Mouse (Mus musculus): ENCODE data around the gene Apol7a. TPM values are rescaled to one million over a fixed set of nuclear protein-coding genes. Genes with fewer than 3 reads are reported as not detected.

Gene Apol7a
- polyA plus RNA-seq, 1 experiment: 0.19 TPM

GRCm38 (mm10) chr15:77368148-77368547 is 30.8 kb downstream of the Apol7a start:
- no peak overlapping the region for H3K27ac ChIP-seq (ENCODE audit: control insufficient read depth, insufficient read depth, low read length)
- under 1% methylated on average over 13 of the region's 13 CpGs for WGBS

DNA sequence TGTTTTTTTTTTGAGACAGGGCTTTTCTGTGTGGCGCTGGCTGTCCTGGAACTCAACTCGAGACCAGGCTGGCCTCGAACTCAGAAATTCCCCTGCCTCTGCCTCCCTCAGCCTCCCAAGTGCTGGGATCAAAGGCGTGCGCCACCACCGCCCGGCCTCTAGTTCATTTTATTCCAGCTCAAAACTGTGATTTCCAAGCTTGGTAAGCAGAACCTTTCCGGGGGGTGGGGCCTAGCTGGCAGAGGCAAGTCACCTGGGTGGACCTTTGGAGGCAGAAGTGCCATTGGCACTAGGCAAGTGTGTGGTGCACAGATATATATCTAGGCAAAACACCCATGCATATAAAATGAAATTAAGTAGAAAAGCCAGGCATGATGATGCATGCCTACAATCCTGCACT is 31.4 kb downstream of the Apol7a start:
- DNase-seq: no peak
- WGBS: 48% methylated on average over 8 of the region's 8 CpGs
- TF ChIP-seq POLR2A (IDR thresholded peaks at IDR 0.05; ENCODE audit: control insufficient read depth, extremely low read depth, insufficient read depth, low read length, poor library complexity) (no peak), CTCF (IDR thresholded peaks at IDR 0.05; ENCODE audit: borderline replicate concordance, control insufficient read depth, extremely low read depth, insufficient read depth, low read length, poor library complexity) (no peak)
- Histone ChIP-seq H3K27me3 (ENCODE audit: control insufficient read depth, insufficient read depth, low read length) (no peaks in the 10 kb centered on the region), H3K27ac (ENCODE audit: control insufficient read depth, insufficient read depth, low read length) (no peak overlapping the region), H3K4me3 (ENCODE audit: control insufficient read depth, insufficient read depth, low read length) (no peak overlapping the region), H3K4me1 (replicated peaks; ENCODE audit: control insufficient read depth, insufficient read depth, low read length) (no peaks in the 10 kb centered on the region), H3K36me3 (ENCODE audit: control insufficient read depth, insufficient read depth, low read length) (no peaks in the 10 kb centered on the region)

More at GRCm38 (mm10) chr15:77368148-77368547, 30.8 kb downstream of the Apol7a start:
- peak; percentile 85 for DNase-seq
- Histone ChIP-seq H3K36me3 (ENCODE audit: control insufficient read depth, insufficient read depth, low read length) (no peaks in the 10 kb centered on the region), H3K4me3 (ENCODE audit: control insufficient read depth, insufficient read depth, low read length) (no peak overlapping the region), H3K4me1 (replicated peaks; ENCODE audit: control insufficient read depth, insufficient read depth, low read length) (no peaks in the 10 kb centered on the region), H3K27me3 (ENCODE audit: control insufficient read depth, insufficient read depth, low read length) (no peaks in the 10 kb centered on the region)
- TF ChIP-seq CTCF (IDR thresholded peaks at IDR 0.05; ENCODE audit: borderline replicate concordance, control insufficient read depth, extremely low read depth, insufficient read depth, low read length, poor library complexity) (peak; percentile 90), POLR2A (IDR thresholded peaks at IDR 0.05; ENCODE audit: control insufficient read depth, extremely low read depth, insufficient read depth, low read length, poor library complexity) (no peak)

DNA sequence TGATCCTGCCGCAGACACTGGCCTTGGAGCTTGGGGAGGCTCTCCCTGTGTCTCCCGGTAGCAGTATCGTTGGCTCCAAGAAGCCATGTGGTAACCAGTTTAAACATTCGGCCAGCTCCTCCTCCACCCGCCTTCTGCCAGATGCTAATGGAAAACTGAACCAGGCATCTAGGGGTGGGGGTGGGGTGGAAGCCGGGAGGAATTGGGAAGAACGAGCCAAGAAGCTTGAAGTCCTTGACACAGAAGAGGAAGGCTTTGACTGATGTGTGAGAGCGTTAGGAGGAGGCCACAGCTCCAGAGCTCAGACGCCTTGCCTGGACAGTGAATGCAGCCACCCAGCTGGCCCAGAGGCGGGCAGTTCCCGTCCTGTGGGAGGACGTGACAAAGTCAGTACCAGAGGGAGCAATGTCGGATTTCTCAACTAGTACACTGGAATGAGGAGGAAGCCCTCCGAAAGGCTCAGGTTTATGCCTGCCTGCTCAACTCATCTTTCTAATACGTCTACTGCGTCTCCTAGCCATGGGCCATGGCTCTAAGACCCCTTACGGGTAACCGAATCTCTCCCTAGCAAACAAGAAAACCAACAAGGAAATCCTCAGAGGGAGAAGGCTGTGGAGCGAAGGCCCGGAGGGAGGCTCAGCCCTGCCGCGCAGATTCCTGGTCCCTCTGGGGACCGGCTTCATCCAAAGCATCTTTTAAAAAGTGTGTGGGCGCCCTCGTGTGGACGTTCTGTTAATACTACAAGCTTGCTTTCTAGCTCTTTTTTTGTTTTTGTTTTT is 32.0 kb downstream of the Apol7a start:
- Histone ChIP-seq H3K36me3 (ENCODE audit: control insufficient read depth, insufficient read depth, low read length) (no peaks in the 10 kb centered on the region), H3K27me3 (ENCODE audit: control insufficient read depth, insufficient read depth, low read length) (no peaks in the 10 kb centered on the region), H3K4me1 (replicated peaks; ENCODE audit: control insufficient read depth, insufficient read depth, low read length) (no peaks in the 10 kb centered on the region), H3K27ac (ENCODE audit: control insufficient read depth, insufficient read depth, low read length) (no peak overlapping the region), H3K4me3 (ENCODE audit: control insufficient read depth, insufficient read depth, low read length) (no peak overlapping the region)
- WGBS: 20% methylated on average over 26 of the region's 26 CpGs
- TF ChIP-seq CTCF (IDR thresholded peaks at IDR 0.05; ENCODE audit: borderline replicate concordance, control insufficient read depth, extremely low read depth, insufficient read depth, low read length, poor library complexity) (no peak), POLR2A (IDR thresholded peaks at IDR 0.05; ENCODE audit: control insufficient read depth, extremely low read depth, insufficient read depth, low read length, poor library complexity) (no peak)
- DNase-seq: peak; percentile 40

DNA sequence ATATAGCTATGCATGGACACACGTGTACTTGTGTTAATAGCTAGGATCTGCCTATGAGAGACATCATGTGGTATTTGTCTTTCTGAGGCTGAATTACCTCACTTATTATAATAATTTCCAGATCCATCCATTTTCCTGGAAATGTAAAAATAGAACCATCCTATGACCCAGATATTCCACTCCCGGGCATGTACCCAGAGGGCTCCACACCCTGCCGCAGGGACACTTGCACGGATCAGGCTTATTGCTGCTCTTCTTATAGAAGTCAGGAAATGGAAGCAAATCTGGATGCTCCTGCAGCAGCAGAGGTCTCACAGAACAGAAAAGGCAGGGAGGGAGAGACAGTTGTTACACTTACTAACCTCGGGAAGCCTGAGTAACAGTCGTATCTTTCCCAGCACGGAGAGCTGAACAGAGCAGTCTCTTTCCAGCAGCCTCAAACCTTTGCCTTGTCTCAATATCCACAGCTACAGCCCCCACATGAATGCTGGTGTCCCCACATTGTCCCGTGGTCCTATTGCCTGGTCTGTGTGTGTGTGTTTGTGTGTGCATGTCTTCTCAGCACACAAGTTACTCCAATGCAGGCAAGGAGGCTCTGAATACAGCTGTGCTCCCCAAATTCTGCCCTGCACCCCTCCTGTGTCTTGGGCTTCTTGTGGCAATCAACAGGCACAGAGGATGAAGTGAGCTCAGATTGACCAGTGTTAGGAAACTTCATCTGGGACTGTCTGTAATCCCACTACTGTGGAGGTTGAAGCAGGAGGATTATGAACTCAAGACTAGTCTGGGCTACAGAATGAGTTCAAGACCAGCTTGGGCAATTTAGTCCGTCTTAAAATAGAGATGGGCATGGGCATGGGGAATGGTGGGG is 33.0 kb downstream of the Apol7a start:
- Histone ChIP-seq H3K4me1 (replicated peaks; ENCODE audit: control insufficient read depth, insufficient read depth, low read length) (no peaks in the 10 kb centered on the region), H3K36me3 (ENCODE audit: control insufficient read depth, insufficient read depth, low read length) (no peaks in the 10 kb centered on the region), H3K4me3 (ENCODE audit: control insufficient read depth, insufficient read depth, low read length) (no peak overlapping the region), H3K27ac (ENCODE audit: control insufficient read depth, insufficient read depth, low read length) (no peak overlapping the region), H3K27me3 (ENCODE audit: control insufficient read depth, insufficient read depth, low read length) (no peaks in the 10 kb centered on the region)
- DNase-seq: no peak
- WGBS: 80% methylated on average over 9 of the region's 9 CpGs
- TF ChIP-seq POLR2A (IDR thresholded peaks at IDR 0.05; ENCODE audit: control insufficient read depth, extremely low read depth, insufficient read depth, low read length, poor library complexity): no peak

- Histone ChIP-seq H3K36me3 (ENCODE audit: control insufficient read depth, insufficient read depth, low read length) (no peaks in the 10 kb centered on the region), H3K27me3 (ENCODE audit: control insufficient read depth, insufficient read depth, low read length) (no peaks in the 10 kb centered on the region), H3K27ac (ENCODE audit: control insufficient read depth, insufficient read depth, low read length) (no peak overlapping the region), H3K4me3 (ENCODE audit: control insufficient read depth, insufficient read depth, low read length) (no peak overlapping the region), H3K4me1 (replicated peaks; ENCODE audit: control insufficient read depth, insufficient read depth, low read length) (no peaks in the 10 kb centered on the region)
- WGBS: 41% methylated on average over 3 of the region's 3 CpGs
- no peak for DNase-seq
- TF ChIP-seq CTCF (IDR thresholded peaks at IDR 0.05; ENCODE audit: borderline replicate concordance, control insufficient read depth, extremely low read depth, insufficient read depth, low read length, poor library complexity) (no peak), POLR2A (IDR thresholded peaks at IDR 0.05; ENCODE audit: control insufficient read depth, extremely low read depth, insufficient read depth, low read length, poor library complexity) (no peak)
These were observed 34.9 kb downstream of the Apol7a start for GRCm38 (mm10) chr15:77364026-77364425.

- no peak overlapping the region for H3K4me3 ChIP-seq (ENCODE audit: control insufficient read depth, insufficient read depth, low read length)
- no peak overlapping the region for H3K27ac ChIP-seq (ENCODE audit: control insufficient read depth, insufficient read depth, low read length)
- H3K27me3 ChIP-seq (ENCODE audit: control insufficient read depth, insufficient read depth, low read length): no peaks in the 10 kb centered on the region
- no peaks in the 10 kb centered on the region for H3K4me1 ChIP-seq (replicated peaks; ENCODE audit: control insufficient read depth, insufficient read depth, low read length)
- TF ChIP-seq POLR2A (IDR thresholded peaks at IDR 0.05; ENCODE audit: control insufficient read depth, extremely low read depth, insufficient read depth, low read length, poor library complexity) (no peak), CTCF (IDR thresholded peaks at IDR 0.05; ENCODE audit: borderline replicate concordance, control insufficient read depth, extremely low read depth, insufficient read depth, low read length, poor library complexity) (no peak)
- DNase-seq: no peak
- 85% methylated on average over 6 of the region's 6 CpGs for WGBS
- no peaks in the 10 kb centered on the region for H3K36me3 ChIP-seq (ENCODE audit: control insufficient read depth, insufficient read depth, low read length)
These were observed 35.3 kb downstream of the Apol7a start for GRCm38 (mm10) chr15:77363578-77363977.
